In genomic region chr12:116152866-116153428, GRCm38 (mm10) we compare ENCODE assay signal across 26 mouse cellular contexts.
DNase-seq lines count a peak whose midpoint lies in the region; ATAC-seq and TF ChIP-seq lines count a peak whose summit lies in the region.
"Had no signal": no experiment of that assay in that cellular context is flagged by ENCODE, and none has a peak within 500 bp of the region (broad histone marks: within the 10 kb centered on the region; RNA-seq: fewer than 3 reads in every experiment).

No protein-coding gene starts in this region.

- intact Hi-C loops in gastrocnemius, postnatal 14 days (cut with DNase I; ENCODE audit: low total_unique reads) = no loop called here

- H3K9me3 ChIP-seq in hindbrain, postnatal 0 days (ENCODE audit: low read length) = no peaks in the 10 kb centered on the region
- no peaks in the 10 kb centered on the region for H3K9me3 ChIP-seq in hindbrain, embryonic 14.5 days (ENCODE audit: control insufficient read depth, low read length)
- H3K9me3 ChIP-seq: embryonic facial prominence, embryonic 12.5 days; forebrain, embryonic 12.5 days; intestine, embryonic 15.5 days; limb, embryonic 10.5 days; liver, embryonic 15.5 days; lung, embryonic 15.5 days; midbrain, embryonic 15.5 days had no signal

- no peak for DNase-seq in cerebellum, postnatal 4 days (ENCODE audit: low spot score in 2 of 2)
- DNase-seq in hindbrain, postnatal 0 days (ENCODE audit: low spot score) = peak; percentile 14
- no peak for DNase-seq in hindbrain, embryonic 14.5 days (ENCODE audit: low spot score)
- DNase-seq in cerebellum, adult 9-10 months = peak; percentile 69
- DNase-seq in gastrocnemius, postnatal 14 days = no peak
- DNase-seq in lung, postnatal 36 days = no peak
- DNase-seq: heart, adult 18-20 months; heart, postnatal 14 days; kidney, adult 8-10 months; kidney, postnatal 10 days; liver; lung, postnatal 4 days; thymus, adult 2 months; thymus, postnatal 4 days had no signal

- no peak overlapping the region for H3K4me3 ChIP-seq in hindbrain, postnatal 0 days (ENCODE audit: low read length)
- H3K4me3 ChIP-seq in hindbrain, embryonic 14.5 days (replicated peaks; ENCODE audit: low read length) = no peak overlapping the region
- H3K4me3 ChIP-seq: embryonic facial prominence, embryonic 12.5 days; erythroblast, embryonic 14.5 days; forebrain, embryonic 12.5 days; heart, embryonic 13.5 days; intestine, embryonic 15.5 days; limb, embryonic 10.5 days; liver, embryonic 15.5 days; lung, embryonic 15.5 days; midbrain, embryonic 15.5 days; myocyte had no signal

- H3K9ac ChIP-seq in hindbrain, postnatal 0 days (replicated peaks; ENCODE audit: low read length) = no peak overlapping the region
- no peak overlapping the region for H3K9ac ChIP-seq in hindbrain, embryonic 14.5 days
- H3K9ac ChIP-seq: embryonic facial prominence, embryonic 12.5 days; forebrain, embryonic 12.5 days; heart, embryonic 13.5 days; intestine, embryonic 15.5 days; liver, embryonic 15.5 days; lung, embryonic 15.5 days; midbrain, embryonic 15.5 days had no signal

- no peaks in the 10 kb centered on the region for H3K27me3 ChIP-seq in hindbrain, postnatal 0 days (ENCODE audit: insufficient read depth, low read length)
- H3K27me3 ChIP-seq in hindbrain, embryonic 14.5 days (ENCODE audit: control insufficient read depth, insufficient read depth, low read length) = no peaks in the 10 kb centered on the region
- H3K27me3 ChIP-seq: embryonic facial prominence, embryonic 12.5 days; forebrain, embryonic 12.5 days; heart, embryonic 13.5 days; intestine, embryonic 15.5 days; liver, embryonic 15.5 days; lung, embryonic 15.5 days; midbrain, embryonic 15.5 days had no signal

- no peaks in the 10 kb centered on the region for H3K4me1 ChIP-seq in hindbrain, postnatal 0 days (ENCODE audit: insufficient read depth, low read length)
- no peaks in the 10 kb centered on the region for H3K4me1 ChIP-seq in hindbrain, embryonic 14.5 days (replicated peaks; ENCODE audit: control insufficient read depth, insufficient read depth, low read length)
- H3K4me1 ChIP-seq: embryonic facial prominence, embryonic 12.5 days; heart, embryonic 13.5 days; intestine, embryonic 15.5 days; limb, embryonic 10.5 days; liver, embryonic 15.5 days; lung, embryonic 15.5 days; midbrain, embryonic 15.5 days had no signal

- no peak for TF ChIP-seq CTCF in hindbrain, postnatal 0 days (IDR thresholded peaks at IDR 0.05; ENCODE audit: low read depth)

- 79% methylated on average over 9 of the region's 9 CpGs for WGBS in hindbrain, postnatal 0 days
- 91% methylated on average over 9 of the region's 9 CpGs for WGBS in hindbrain, embryonic 14.5 days

- peak; percentile 74 for ATAC-seq in cerebellum, adult (ENCODE audit: insufficient number of reproducible peaks, low FRiP score, low TSS enrichment)
- ATAC-seq in hindbrain, postnatal 0 days = no peak
- no peak for ATAC-seq in hindbrain, embryonic 14.5 days (ENCODE audit: low FRiP score)
- no peak for ATAC-seq in inflammation-experienced regulatory T-cells, adult 6 months
- ATAC-seq: intestine, embryonic 15.5 days; midbrain, embryonic 15.5 days had no signal

- H3K27ac ChIP-seq in hindbrain, postnatal 0 days = no peak overlapping the region
- H3K27ac ChIP-seq in hindbrain, embryonic 14.5 days = no peak overlapping the region
- H3K27ac ChIP-seq: embryonic facial prominence, embryonic 12.5 days; forebrain, embryonic 12.5 days; heart, embryonic 13.5 days; intestine, embryonic 15.5 days; limb, embryonic 10.5 days; liver, embryonic 15.5 days; lung, embryonic 15.5 days; midbrain, embryonic 15.5 days had no signal

- H3K4me2 ChIP-seq in hindbrain, postnatal 0 days (ENCODE audit: low read depth, low read length) = no peak overlapping the region
- no peak overlapping the region for H3K4me2 ChIP-seq in hindbrain, embryonic 14.5 days (replicated peaks)
- H3K4me2 ChIP-seq: embryonic facial prominence, embryonic 12.5 days; forebrain, embryonic 12.5 days; heart, embryonic 13.5 days; intestine, embryonic 15.5 days; liver, embryonic 15.5 days; lung, embryonic 15.5 days; midbrain, embryonic 15.5 days had no signal

- no peaks in the 10 kb centered on the region for H3K36me3 ChIP-seq in hindbrain, postnatal 0 days (ENCODE audit: insufficient read depth, low read length)
- no peaks in the 10 kb centered on the region for H3K36me3 ChIP-seq in hindbrain, embryonic 14.5 days (replicated peaks; ENCODE audit: control insufficient read depth, insufficient read depth)
- H3K36me3 ChIP-seq: embryonic facial prominence, embryonic 12.5 days; forebrain, embryonic 12.5 days; heart, embryonic 13.5 days; intestine, embryonic 15.5 days; limb, embryonic 10.5 days; liver, embryonic 15.5 days; lung, embryonic 15.5 days; midbrain, embryonic 15.5 days had no signal

Comparison
In these comparisons a context has a peak if more than half of its experiments do, and no peak if none do; other contexts are left out.
1. DNase-seq: peak in hindbrain, postnatal 0 days (single experiment) and cerebellum, adult 9-10 months (single experiment); none in cerebellum, postnatal 4 days (0 of 2), hindbrain, embryonic 14.5 days (single experiment), gastrocnemius, postnatal 14 days (single experiment) and lung, postnatal 36 days (single experiment).